Mouse (Mus musculus) duodenum, adult 2 months (tissue): ENCODE results near the gene Cetn3. TPM values are rescaled to one million over a fixed set of nuclear protein-coding genes. Genes with fewer than 3 reads are reported as not detected.

ENCODE experiments used
- polyA plus RNA-seq: library from polyadenylated mRNA; depleted of rRNA; stranded (reverse); fragments of >200 nt; gene quantifications from 2 replicates; pipeline ENCODE4 v1.2.3, GENCODE M21; 2012; ENCODE audit warnings: low replicate concordance; rRNA removed

Cetn3 gene
- not detected in 2 replicates for polyA plus RNA-seq

DNA sequence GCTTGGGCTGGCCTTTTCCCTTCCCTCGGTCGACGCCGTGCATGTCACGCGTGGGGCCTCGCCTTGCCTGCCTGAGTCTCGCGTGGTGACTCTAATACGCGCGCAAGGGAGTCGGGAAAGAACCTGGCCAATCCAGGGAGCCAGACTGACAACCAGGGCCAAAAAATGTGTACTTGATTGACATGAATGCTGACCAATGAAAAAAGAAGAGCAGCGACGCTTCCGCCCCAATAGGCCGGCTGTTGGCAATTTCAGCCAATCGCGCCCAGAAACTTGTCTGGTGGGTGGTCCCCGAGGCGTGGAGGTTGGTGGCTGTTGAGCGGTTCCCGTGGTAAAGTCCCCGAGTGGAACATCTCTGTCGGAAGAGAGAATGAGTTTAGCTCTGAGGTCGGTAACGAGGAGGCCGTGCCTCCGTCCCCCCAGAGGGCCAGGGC is at the start of gene Cetn3:
Gene Cetn3 (plus strand): TSS at position 107 of the 434 bp plus-strand sequence.

Other genes with a start within 250 kb of the Cetn3 start
- gene Adgrv1, start 149.9 kb upstream of the Cetn3 start, polyA plus RNA-seq = 0.24 and 1.8 TPM in 2 replicates
- 0.95 and 3.3 TPM in 2 replicates for gene Lysmd3, start 125.4 kb upstream of the Cetn3 start, polyA plus RNA-seq
- 1.1 and 1.5 TPM in 2 replicates for gene Polr3g, start 72.1 kb upstream of the Cetn3 start, polyA plus RNA-seq
- 0.68 and 0.72 TPM in 2 replicates for gene Mblac2, start 71.7 kb upstream of the Cetn3 start, polyA plus RNA-seq